Mouse (Mus musculus): ENCODE measurements around the gene Nav2. TPM values are rescaled to one million over a fixed set of nuclear protein-coding genes. Genes with fewer than 3 reads are reported as not detected.

Nav2 gene
- polyA plus RNA-seq, 1 experiment from 2014 or later: 5.8 TPM

GRCm38 (mm10) chr7:49190231-49190985 is 281.9 kb downstream of the Nav2 start:
- no peak for TF ChIP-seq CTCF (IDR thresholded peaks at IDR 0.05; ENCODE audit: low read depth)
- H3K4me1 ChIP-seq (replicated peaks; ENCODE audit: control insufficient read depth, insufficient read depth, low read length): no peaks in the 10 kb centered on the region
- no peak for ATAC-seq
- H3K27me3 ChIP-seq (replicated peaks; ENCODE audit: control insufficient read depth, insufficient read depth, low read length): no peaks in the 10 kb centered on the region
- no peak overlapping the region for H3K4me2 ChIP-seq (replicated peaks; ENCODE audit: low read depth)
- 76% methylated on average over 4 of the region's 4 CpGs for WGBS
- no peaks in the 10 kb centered on the region for H3K36me3 ChIP-seq (ENCODE audit: control insufficient read depth, insufficient read depth)
- H3K9ac ChIP-seq (ENCODE audit: low read depth, low read length): no peak overlapping the region
- no peak overlapping the region for H3K4me3 ChIP-seq (ENCODE audit: low read depth, low read length)
- H3K27ac ChIP-seq (ENCODE audit: low read depth, low read length): no peak overlapping the region
- H3K9me3 ChIP-seq (ENCODE audit: control insufficient read depth): no peaks in the 10 kb centered on the region

GRCm38 (mm10) chr7:49191081-49191678 is 282.7 kb downstream of the Nav2 start:
- no peaks in the 10 kb centered on the region for H3K9me3 ChIP-seq (ENCODE audit: control insufficient read depth)
- H3K27ac ChIP-seq (ENCODE audit: low read depth, low read length): no peak overlapping the region
- H3K27me3 ChIP-seq (replicated peaks; ENCODE audit: control insufficient read depth, insufficient read depth, low read length): no peaks in the 10 kb centered on the region
- no peak overlapping the region for H3K4me3 ChIP-seq (ENCODE audit: low read depth, low read length)
- H3K4me2 ChIP-seq (replicated peaks; ENCODE audit: low read depth): no peak overlapping the region
- no peak overlapping the region for H3K9ac ChIP-seq (ENCODE audit: low read depth, low read length)
- no peak for TF ChIP-seq CTCF (IDR thresholded peaks at IDR 0.05; ENCODE audit: low read depth)
- whole genome bisulfite sequencing: 57% methylated on average over 7 of the region's 7 CpGs
- no peaks in the 10 kb centered on the region for H3K36me3 ChIP-seq (ENCODE audit: control insufficient read depth, insufficient read depth)
- H3K4me1 ChIP-seq (replicated peaks; ENCODE audit: control insufficient read depth, insufficient read depth, low read length): 0 out of 2 replicates have a peak, but pooled peaks cover 5% of the 10 kb centered on the region
- ATAC-seq: no peak

- 80% methylated on average over 2 of the region's 2 CpGs for WGBS
These were observed 283.7 kb downstream of the Nav2 start for GRCm38 (mm10) chr7:49192061-49192695.

GRCm38 (mm10) chr7:49195711-49196147 is 287.2 kb downstream of the Nav2 start:
- H3K27ac ChIP-seq (ENCODE audit: low read depth, low read length): no peak overlapping the region
- ATAC-seq: peak; percentile 39; the same call in 1 of the 2 replicates
- H3K36me3 ChIP-seq (ENCODE audit: control insufficient read depth, insufficient read depth): no peaks in the 10 kb centered on the region
- H3K9ac ChIP-seq (ENCODE audit: low read depth, low read length): no peak overlapping the region
- no peak for TF ChIP-seq CTCF (IDR thresholded peaks at IDR 0.05; ENCODE audit: low read depth)
- no peaks in the 10 kb centered on the region for H3K27me3 ChIP-seq (replicated peaks; ENCODE audit: control insufficient read depth, insufficient read depth, low read length)
- no peak overlapping the region for H3K4me3 ChIP-seq (ENCODE audit: low read depth, low read length)
- WGBS: 8% methylated on average over 5 of the region's 5 CpGs
- H3K4me1 ChIP-seq (replicated peaks; ENCODE audit: control insufficient read depth, insufficient read depth, low read length): 0 out of 2 replicates have a peak, but pooled peaks cover 5% of the 10 kb centered on the region
- H3K4me2 ChIP-seq (replicated peaks; ENCODE audit: low read depth): no peak overlapping the region
- H3K9me3 ChIP-seq (ENCODE audit: control insufficient read depth): no peaks in the 10 kb centered on the region

More at GRCm38 (mm10) chr7:49192061-49192695, 283.7 kb downstream of the Nav2 start:
- Histone ChIP-seq H3K27me3 (replicated peaks; ENCODE audit: control insufficient read depth, insufficient read depth, low read length) (no peaks in the 10 kb centered on the region), H3K27ac (ENCODE audit: low read depth, low read length) (no peak overlapping the region), H3K36me3 (ENCODE audit: control insufficient read depth, insufficient read depth) (no peaks in the 10 kb centered on the region), H3K9me3 (ENCODE audit: control insufficient read depth) (no peaks in the 10 kb centered on the region), H3K4me3 (ENCODE audit: low read depth, low read length) (no peak overlapping the region), H3K4me1 (replicated peaks; ENCODE audit: control insufficient read depth, insufficient read depth, low read length) (0 out of 2 replicates have a peak, but pooled peaks cover 5% of the 10 kb centered on the region), H3K9ac (ENCODE audit: low read depth, low read length) (no peak overlapping the region), H3K4me2 (replicated peaks; ENCODE audit: low read depth) (no peak overlapping the region)
- TF ChIP-seq CTCF (IDR thresholded peaks at IDR 0.05; ENCODE audit: low read depth): no peak
- no peak for ATAC-seq

GRCm38 (mm10) chr7:49199366-49199765 is 290.9 kb downstream of the Nav2 start:
- H3K9me3 ChIP-seq (ENCODE audit: control insufficient read depth): no peaks in the 10 kb centered on the region
- H3K4me3 ChIP-seq (ENCODE audit: low read depth, low read length): no peak overlapping the region
- WGBS: 62% methylated on average over 6 of the region's 6 CpGs
- H3K27ac ChIP-seq (ENCODE audit: low read depth, low read length): no peak overlapping the region
- TF ChIP-seq CTCF (IDR thresholded peaks at IDR 0.05; ENCODE audit: low read depth): no peak
- no peak overlapping the region for H3K4me2 ChIP-seq (replicated peaks; ENCODE audit: low read depth)
- H3K36me3 ChIP-seq (ENCODE audit: control insufficient read depth, insufficient read depth): no peaks in the 10 kb centered on the region
- H3K4me1 ChIP-seq (replicated peaks; ENCODE audit: control insufficient read depth, insufficient read depth, low read length): 0 out of 2 replicates have a peak, but pooled peaks cover 5% of the 10 kb centered on the region
- H3K9ac ChIP-seq (ENCODE audit: low read depth, low read length): no peak overlapping the region
- ATAC-seq: no peak
- no peaks in the 10 kb centered on the region for H3K27me3 ChIP-seq (replicated peaks; ENCODE audit: control insufficient read depth, insufficient read depth, low read length)

- TF ChIP-seq CTCF (IDR thresholded peaks at IDR 0.05; ENCODE audit: low read depth): no peak
- ATAC-seq: no peak
- 82% methylated on average over 6 of the region's 6 CpGs for WGBS
These were observed 291.8 kb downstream of the Nav2 start for GRCm38 (mm10) chr7:49200270-49200669.

More at GRCm38 (mm10) chr7:49200270-49200669, 291.8 kb downstream of the Nav2 start:
- Histone ChIP-seq H3K27me3 (replicated peaks; ENCODE audit: control insufficient read depth, insufficient read depth, low read length) (no peaks in the 10 kb centered on the region), H3K9ac (ENCODE audit: low read depth, low read length) (no peak overlapping the region), H3K4me2 (replicated peaks; ENCODE audit: low read depth) (no peak overlapping the region), H3K4me3 (ENCODE audit: low read depth, low read length) (no peak overlapping the region), H3K9me3 (ENCODE audit: control insufficient read depth) (no peaks in the 10 kb centered on the region), H3K36me3 (ENCODE audit: control insufficient read depth, insufficient read depth) (no peaks in the 10 kb centered on the region), H3K4me1 (replicated peaks; ENCODE audit: control insufficient read depth, insufficient read depth, low read length) (0 out of 2 replicates have a peak, but pooled peaks cover 5% of the 10 kb centered on the region), H3K27ac (ENCODE audit: low read depth, low read length) (no peak overlapping the region)

Data from intestine, postnatal 0 days (tissue).